Mouse (Mus musculus) erythroblast, embryonic 14.5 days (primary cell): ENCODE results near the gene Vps13d.

Source experiments
- GATA1 ChIP-seq: IDR thresholded peaks from 2 replicates; pipeline ENCODE4 v1.6.1; 2012; ENCODE audit warnings: low read length, inconsistent platforms, mixed read lengths
- TAL1 ChIP-seq: IDR thresholded peaks from 3 replicates; pipeline ENCODE4 v1.6.1; 2012; ENCODE audit warnings: low read length, inconsistent platforms, mixed read lengths

- no peak for TF ChIP-seq GATA1
- no peak for TF ChIP-seq TAL1
These were observed 175.6 kb downstream of the Vps13d start for GRCm38 (mm10) chr4:145019121-145019714.
